Comparison of ENCODE assay signal across 8 mouse cellular contexts in the genomic region with DNA sequence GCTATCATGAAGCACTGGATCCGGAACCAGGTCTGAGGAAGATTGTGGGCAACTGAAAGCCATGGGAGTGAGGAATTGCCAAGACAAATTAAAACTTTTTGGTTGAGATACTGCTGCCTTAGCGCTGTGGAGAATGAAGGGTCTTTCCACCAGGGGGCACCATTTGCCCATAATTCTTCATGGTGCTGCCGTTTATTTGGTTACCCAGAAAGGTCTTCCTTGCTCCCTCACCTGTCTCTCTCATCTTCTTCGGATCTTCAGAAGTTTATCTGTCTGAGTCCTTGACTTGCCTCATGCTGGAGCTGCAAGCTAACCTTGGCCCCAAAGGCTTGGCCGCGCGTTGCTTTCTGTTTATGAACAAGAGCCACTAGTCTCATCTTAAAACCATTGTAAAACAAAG. TPM values are rescaled to one million over a fixed set of nuclear protein-coding genes. Genes with fewer than 3 reads are reported as not detected.
A peak's percentile ranks its signal among the peaks of the same experiment; 100 is the strongest.
DNase-seq lines count a peak whose midpoint lies in the region; TF ChIP-seq lines count a peak whose summit lies in the region.
"Had no signal": no experiment of that assay in that cellular context is flagged by ENCODE, and none has a peak within 500 bp of the region (broad histone marks: within the 10 kb centered on the region; RNA-seq: fewer than 3 reads in every experiment).

No protein-coding gene starts in this region.

- TF ChIP-seq POLR2A in brain, embryonic 14.5 days (IDR thresholded peaks at IDR 0.05; ENCODE audit: borderline replicate concordance, extremely low read depth, insufficient read depth, insufficient read length, poor library complexity, severe bottlenecking): no peak

- DNase-seq in left cerebral cortex, postnatal 14 days (ENCODE audit: low spot score in 2 of 2): peak; percentile 10 to 26
- no peak for DNase-seq in left cerebral cortex, adult 8-10 months (ENCODE audit: low spot score in 2 of 2)
- peak; percentile 36 for DNase-seq in NIH3T3 (ENCODE audit: low read depth)
- peak; percentile 12 for DNase-seq in brain, embryonic 14.5 days (ENCODE audit: low read depth)
- DNase-seq in left cerebral cortex, postnatal 36 days (ENCODE audit: low spot score in 2 of 2): peak; percentile 19 to 24
- peak; percentile 20 for DNase-seq in right cerebral cortex, postnatal 14 days
- DNase-seq in cerebellum, adult 11-12 months: no peak

- intact Hi-C loops in left cerebral cortex, postnatal 14 days (cut with DNase I): no loop called here
- intact Hi-C loops in left cerebral cortex, postnatal 36 days (cut with DNase I): no loop called here

- peak; percentile 39; the same call in 1 of the 2 replicates for TF ChIP-seq CTCF in brain, embryonic 14.5 days (IDR thresholded peaks at IDR 0.05; ENCODE audit: borderline replicate concordance, extremely low read depth, insufficient read depth, insufficient read length)

RNA-seq across cellular contexts. Expression of a gene that starts 6.3 kb away (rescaled TPM):
- not detected for total RNA-seq in left cerebral cortex, postnatal 14 days (2021)
- total RNA-seq in left cerebral cortex, adult 8-10 months (2022): not detected
- polyA plus RNA-seq in brain, embryonic 14.5 days (2012; rRNA removed): not detected in 2 replicates
- total RNA-seq in left cerebral cortex, postnatal 36 days (2021): not detected
- polyA plus RNA-seq: heart, embryonic 15.5 days had no signal

RNA-seq across cellular contexts. Expression of a gene that starts 6.6 kb away (rescaled TPM):
- not detected for total RNA-seq in left cerebral cortex, postnatal 14 days (2021)
- total RNA-seq in left cerebral cortex, adult 8-10 months (2022): not detected
- polyA plus RNA-seq in brain, embryonic 14.5 days (2012; rRNA removed): not detected in 2 replicates
- not detected for total RNA-seq in left cerebral cortex, postnatal 36 days (2021)
- polyA plus RNA-seq: heart, embryonic 15.5 days had no signal

RNA-seq across cellular contexts. Expression of a gene that starts 46.8 kb away (rescaled TPM):
- not detected for total RNA-seq in left cerebral cortex, postnatal 14 days (2021)
- total RNA-seq in left cerebral cortex, adult 8-10 months (2022): not detected
- polyA plus RNA-seq in brain, embryonic 14.5 days (2012; rRNA removed): not detected in 2 replicates
- not detected for total RNA-seq in left cerebral cortex, postnatal 36 days (2021)
- polyA plus RNA-seq: heart, embryonic 15.5 days had no signal

RNA-seq across cellular contexts. Expression of a gene that starts 58.1 kb away (rescaled TPM):
- total RNA-seq in left cerebral cortex, postnatal 14 days (2021): not detected
- total RNA-seq in left cerebral cortex, adult 8-10 months (2022): not detected
- not detected in 2 replicates for polyA plus RNA-seq in brain, embryonic 14.5 days (2012; rRNA removed)
- total RNA-seq in left cerebral cortex, postnatal 36 days (2021): not detected
- polyA plus RNA-seq: heart, embryonic 15.5 days had no signal

Comparison
In these comparisons a context has a peak if more than half of its experiments do, and no peak if none do; other contexts are left out.
1. DNase-seq: peak in left cerebral cortex, postnatal 14 days (2 of 2), NIH3T3 (single experiment), brain, embryonic 14.5 days (single experiment), left cerebral cortex, postnatal 36 days (2 of 2) and right cerebral cortex, postnatal 14 days (single experiment); none in left cerebral cortex, adult 8-10 months (0 of 2) and cerebellum, adult 11-12 months (single experiment).